Comparison of ENCODE assay signal across 26 mouse cellular contexts in genomic region chr11:74101507-74101906, GRCm38 (mm10). TPM values are rescaled to one million over a fixed set of nuclear protein-coding genes. Genes with fewer than 3 reads are reported as not detected.
"Had no signal": no experiment of that assay in that cellular context is flagged by ENCODE, and none has a peak within 500 bp of the region (broad histone marks: within the 10 kb centered on the region; RNA-seq: fewer than 3 reads in every experiment).

No protein-coding gene starts in this region.

- H3K27ac ChIP-seq: liver, embryonic 14.5 days; midbrain, embryonic 13.5 days; midbrain, embryonic 15.5 days; neural tube, embryonic 13.5 days; neural tube, embryonic 15.5 days had no signal

- H3K4me3 ChIP-seq: megakaryocyte, embryonic 14.5 days; midbrain, embryonic 13.5 days; midbrain, embryonic 15.5 days; myocyte; neural tube, embryonic 13.5 days; neural tube, embryonic 15.5 days had no signal

- H3K27me3 ChIP-seq: megakaryocyte, embryonic 14.5 days; midbrain, embryonic 13.5 days; midbrain, embryonic 15.5 days; neural tube, embryonic 13.5 days; neural tube, embryonic 15.5 days had no signal

- H3K9ac ChIP-seq: liver, embryonic 14.5 days; lung, embryonic 14.5 days; midbrain, embryonic 13.5 days; midbrain, embryonic 15.5 days; neural tube, embryonic 13.5 days; neural tube, embryonic 15.5 days had no signal

- ATAC-seq: midbrain, embryonic 13.5 days; midbrain, embryonic 15.5 days had no signal

- DNase-seq: lung, embryonic 14.5 days; lung, postnatal 10 days; lung, postnatal 4 days; retina, postnatal 1 day; right cerebral cortex, adult 18-20 months; right cerebral cortex, postnatal 14 days; thymus, adult 18-20 months; thymus, postnatal 14 days; thymus, postnatal 36 days had no signal

- H3K36me3 ChIP-seq: midbrain, embryonic 13.5 days; midbrain, embryonic 15.5 days; neural tube, embryonic 13.5 days; neural tube, embryonic 15.5 days had no signal

- H3K4me1 ChIP-seq: midbrain, embryonic 13.5 days; midbrain, embryonic 15.5 days; neural tube, embryonic 13.5 days; neural tube, embryonic 15.5 days had no signal

- H3K4me2 ChIP-seq: lung, embryonic 14.5 days; midbrain, embryonic 11.5 days; midbrain, embryonic 13.5 days; midbrain, embryonic 15.5 days; neural tube, embryonic 13.5 days; neural tube, embryonic 15.5 days had no signal

RNA-seq across cellular contexts. Expression of gene Olfr401, which starts 12.0 kb away (rescaled TPM):
- total RNA-seq: midbrain, postnatal 0 days had no signal
- polyA plus RNA-seq: liver, embryonic 14.5 days; liver, embryonic 16.5 days; lung, embryonic 14.5 days; lung, embryonic 16.5 days; midbrain, embryonic 11.5 days; midbrain, embryonic 13.5 days; midbrain, embryonic 15.5 days; midbrain, postnatal 0 days; myocyte; neural tube, embryonic 11.5 days; neural tube, embryonic 13.5 days; neural tube, embryonic 15.5 days; spleen, adult 2 months; stomach, embryonic 14.5 days; stomach, embryonic 16.5 days; thymus, postnatal 0 days; urinary bladder, adult 2 months had no signal

RNA-seq across cellular contexts. Expression of gene Zfp616, which starts 31.8 kb away (rescaled TPM):
- total RNA-seq: midbrain, postnatal 0 days had no signal
- polyA plus RNA-seq: liver, embryonic 14.5 days; liver, embryonic 16.5 days; lung, embryonic 14.5 days; lung, embryonic 16.5 days; midbrain, embryonic 11.5 days; midbrain, embryonic 13.5 days; midbrain, embryonic 15.5 days; midbrain, postnatal 0 days; myocyte; neural tube, embryonic 11.5 days; neural tube, embryonic 13.5 days; neural tube, embryonic 15.5 days; spleen, adult 2 months; stomach, embryonic 14.5 days; stomach, embryonic 16.5 days; thymus, postnatal 0 days; urinary bladder, adult 2 months had no signal

RNA-seq across cellular contexts. Expression of gene Olfr399, which starts 45.1 kb away (rescaled TPM):
- total RNA-seq: midbrain, postnatal 0 days had no signal
- polyA plus RNA-seq: liver, embryonic 14.5 days; liver, embryonic 16.5 days; lung, embryonic 14.5 days; lung, embryonic 16.5 days; midbrain, embryonic 11.5 days; midbrain, embryonic 13.5 days; midbrain, embryonic 15.5 days; midbrain, postnatal 0 days; myocyte; neural tube, embryonic 11.5 days; neural tube, embryonic 13.5 days; neural tube, embryonic 15.5 days; spleen, adult 2 months; stomach, embryonic 14.5 days; stomach, embryonic 16.5 days; thymus, postnatal 0 days; urinary bladder, adult 2 months had no signal

RNA-seq across cellular contexts. Expression of gene Olfr139, which starts 45.2 kb away (rescaled TPM):
- total RNA-seq: midbrain, postnatal 0 days had no signal
- polyA plus RNA-seq: liver, embryonic 14.5 days; liver, embryonic 16.5 days; lung, embryonic 14.5 days; lung, embryonic 16.5 days; midbrain, embryonic 11.5 days; midbrain, embryonic 13.5 days; midbrain, embryonic 15.5 days; midbrain, postnatal 0 days; myocyte; neural tube, embryonic 11.5 days; neural tube, embryonic 13.5 days; neural tube, embryonic 15.5 days; spleen, adult 2 months; stomach, embryonic 14.5 days; stomach, embryonic 16.5 days; thymus, postnatal 0 days; urinary bladder, adult 2 months had no signal

RNA-seq across cellular contexts. Expression of gene Olfr402, which starts 51.8 kb away (rescaled TPM):
- total RNA-seq: midbrain, postnatal 0 days had no signal
- polyA plus RNA-seq: liver, embryonic 14.5 days; liver, embryonic 16.5 days; lung, embryonic 14.5 days; lung, embryonic 16.5 days; midbrain, embryonic 11.5 days; midbrain, embryonic 13.5 days; midbrain, embryonic 15.5 days; midbrain, postnatal 0 days; myocyte; neural tube, embryonic 11.5 days; neural tube, embryonic 13.5 days; neural tube, embryonic 15.5 days; spleen, adult 2 months; stomach, embryonic 14.5 days; stomach, embryonic 16.5 days; thymus, postnatal 0 days; urinary bladder, adult 2 months had no signal
